Mouse (Mus musculus): Measurements from ENCODE around the gene Smagp.

- TF ChIP-seq POLR2A (IDR thresholded peaks at IDR 0.05; ENCODE audit: extremely low read depth, insufficient read depth, low read length) (no peak), CTCF (IDR thresholded peaks at IDR 0.05; ENCODE audit: low read depth, low read length) (no peak)
Observed at GRCm38 (mm10) chr15:100619200-100619599, 17.5 kb downstream of the Smagp start.

All from liver, adult 2 months (tissue).